Mouse (Mus musculus): ENCODE results near the gene Pmepa1.

DNA sequence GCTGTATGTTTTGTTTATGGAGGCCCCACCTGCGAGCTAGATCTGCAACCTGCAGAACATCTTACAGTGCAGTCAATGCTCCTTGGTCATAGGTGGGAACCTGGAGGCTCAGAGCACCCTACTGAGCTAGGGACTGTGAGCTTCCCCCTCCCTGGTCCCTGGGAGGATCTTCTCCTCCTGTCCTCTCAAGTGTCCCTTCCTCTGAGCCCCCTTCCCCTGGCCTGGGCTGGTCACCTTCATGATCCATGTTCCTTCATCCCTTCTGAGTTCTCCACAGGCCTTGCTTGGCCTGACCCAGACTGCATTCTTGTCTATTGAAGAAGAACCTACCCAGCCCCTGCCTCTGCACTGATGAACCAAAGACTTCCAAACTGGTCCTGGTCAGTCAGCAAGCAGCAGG is 101.8 kb downstream of the Pmepa1 start:
- TF ChIP-seq CTCF (IDR thresholded peaks at IDR 0.05 in 2 of 3, conservative IDR thresholded peaks at IDR 0.05 in 1 of 3; ENCODE audit: control insufficient read depth in 1 of 3, insufficient read depth in 1 of 3, low read depth in 2 of 3, low read length in 3 of 3, poor library complexity in 1 of 3, severe bottlenecking in 1 of 3) (no peak), MAX (IDR thresholded peaks at IDR 0.05; ENCODE audit: low read length) (no peak), TBP (IDR thresholded peaks at IDR 0.05; ENCODE audit: low read depth, low read length) (no peak), POLR2A (IDR thresholded peaks at IDR 0.05; ENCODE audit: control insufficient read depth in 1 of 2, insufficient read depth in 1 of 2, low read depth in 1 of 2, low read length in 2 of 2, poor library complexity in 1 of 2) (no peak), HCFC1 (IDR thresholded peaks at IDR 0.05; ENCODE audit: low read depth, low read length) (no peak), ELF1 (IDR thresholded peaks at IDR 0.05; ENCODE audit: low read depth, low read length) (no peak), TAL1 (IDR thresholded peaks at IDR 0.05; ENCODE audit: low read length) (no peak)

Measured in MEL (cell line).